Mouse (Mus musculus): ENCODE measurements around the gene Rbm25.

DNA sequence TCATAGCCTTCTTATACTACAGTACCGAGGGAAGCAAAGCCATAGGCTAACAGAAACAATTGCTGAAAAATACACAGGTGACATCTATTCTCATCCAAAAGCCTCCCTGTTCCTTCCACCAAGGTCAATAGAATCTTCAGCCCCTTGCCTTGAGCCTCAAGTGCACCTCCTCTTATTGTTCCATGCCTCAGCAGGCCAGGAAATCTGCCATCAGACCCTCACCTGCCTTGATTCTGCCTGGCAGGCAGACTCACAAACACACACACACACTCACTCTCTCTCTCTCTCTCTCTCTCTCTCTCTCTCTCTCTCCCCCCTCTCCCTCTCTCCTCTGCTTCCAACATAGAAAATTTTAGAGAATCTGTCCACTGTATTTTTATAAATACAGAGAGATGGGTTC, 88.4 kb downstream of the Rbm25 start:
- TF ChIP-seq POLR2A (IDR thresholded peaks at IDR 0.05; ENCODE audit: insufficient read length, low read depth) (no peak), POLR2AphosphoS2 (IDR thresholded peaks at IDR 0.05; ENCODE audit: insufficient read length, low read depth) (no peak)

All from myocyte (in vitro differentiated cells).